Mouse (Mus musculus) ovary, adult 10 weeks (tissue): ENCODE measurements around the gene Zfp180. TPM values are rescaled to one million over a fixed set of nuclear protein-coding genes. Genes with fewer than 3 reads are reported as not detected.

Experiments used
- polyA plus RNA-seq: library from polyadenylated mRNA; stranded (reverse); fragments of 350-450 nt; fragmentation: Illumina TruSeq; extraction: RNeasy Lipid Tissue Mini Kit (QIAGEN cat#74804); gene quantifications from one replicate; pipeline ENCODE4 v1.2.3, GENCODE M21; 2014

The Zfp180 gene
- polyA plus RNA-seq = 10.1 TPM

GRCm38 (mm10) chr7:24081634-24082431, at the start of gene Zfp180:
Gene Zfp180 (plus strand): TSS chr7:24081924.

GRCm38 (mm10) chr7:24052660-24053304, 28.9 kb upstream of the Zfp180 start, which contains the start of gene Vmn1r183:
Gene Vmn1r183 (plus strand): TSS chr7:24053254.

GRCm38 (mm10) chr7:24112156-24112856, 30.6 kb downstream of the Zfp180 start, which contains the start of gene Zfp112:
Gene Zfp112 (plus strand): TSS chr7:24112314.

GRCm38 (mm10) chr7:24133996-24134828, 52.5 kb downstream of the Zfp180 start, which contains the start of gene Zfp235:
Gene Zfp235 (plus strand): TSS chr7:24134169.

Other genes starting within 250 kb of the Zfp180 start
- not detected for gene Vmn1r176, start 244.6 kb upstream of the Zfp180 start, polyA plus RNA-seq
- gene Vmn1r177, start 215.5 kb upstream of the Zfp180 start, polyA plus RNA-seq = not detected
- not detected for gene Vmn1r178, start 189.9 kb upstream of the Zfp180 start, polyA plus RNA-seq
- not detected for gene Vmn1r179, start 154.9 kb upstream of the Zfp180 start, polyA plus RNA-seq
- gene Vmn1r180, start 131.3 kb upstream of the Zfp180 start, polyA plus RNA-seq = not detected
- gene Vmn1r181, start 107.3 kb upstream of the Zfp180 start, polyA plus RNA-seq = not detected
- gene V1rd19, start 80.2 kb upstream of the Zfp180 start, polyA plus RNA-seq = not detected
- gene Vmn1r183, start 28.7 kb upstream of the Zfp180 start, polyA plus RNA-seq = not detected
- 1.4 TPM for gene Zfp112, start 30.4 kb downstream of the Zfp180 start, polyA plus RNA-seq
- gene Zfp235, start 52.2 kb downstream of the Zfp180 start, polyA plus RNA-seq = 4.8 TPM
- gene Zfp114, start 93.1 kb downstream of the Zfp180 start, polyA plus RNA-seq = 2.3 TPM
- gene Zfp111, start 129.5 kb downstream of the Zfp180 start, polyA plus RNA-seq = 14.2 TPM
- 5.6 TPM for gene Zfp109, start 155.6 kb downstream of the Zfp180 start, polyA plus RNA-seq
- 7.8 TPM for gene Zfp108, start 172.9 kb downstream of the Zfp180 start, polyA plus RNA-seq
- 3.8 TPM for gene Zfp93, start 188.5 kb downstream of the Zfp180 start, polyA plus RNA-seq
- gene Zfp61, start 219.3 kb downstream of the Zfp180 start, polyA plus RNA-seq = 11.3 TPM
- gene Zfp94, start 234.7 kb downstream of the Zfp180 start, polyA plus RNA-seq = 2.2 TPM